Mouse (Mus musculus): ENCODE measurements around the gene Brd2. TPM values are rescaled to one million over a fixed set of nuclear protein-coding genes. Genes with fewer than 3 reads are reported as not detected.

Brd2 gene
- polyA plus RNA-seq, 1 experiment from 2014 or later = 117 TPM

DNA sequence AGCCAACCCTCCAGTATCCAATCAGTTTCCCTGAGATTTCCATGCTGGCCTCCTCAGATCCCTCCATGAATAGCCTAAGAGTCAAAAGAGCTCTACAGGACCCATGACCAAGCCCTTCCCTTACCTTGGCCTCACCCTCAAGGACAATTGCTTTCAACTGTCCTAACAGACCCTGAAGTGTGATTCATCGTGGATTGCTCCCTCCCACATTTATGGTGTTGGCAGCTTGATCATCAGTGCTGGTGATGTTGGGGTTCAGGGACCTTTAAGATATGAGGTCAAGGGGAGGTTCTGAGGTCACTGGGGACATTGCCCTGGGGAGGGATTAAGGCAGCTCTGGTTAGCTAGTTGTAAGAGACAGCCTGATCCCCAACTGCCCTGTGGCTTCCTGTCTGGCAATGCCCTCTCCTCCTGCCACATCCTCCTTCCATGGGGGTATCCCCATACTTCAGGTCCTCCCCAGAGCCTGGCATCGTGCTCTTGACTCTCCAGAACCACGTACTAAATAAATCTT, 25.9 kb downstream of the Brd2 start:
- no peak overlapping the region for H3K9ac ChIP-seq (replicated peaks; ENCODE audit: low read length)
- no peaks in the 10 kb centered on the region for H3K27me3 ChIP-seq (ENCODE audit: insufficient read depth, low read length)
- no peak overlapping the region for H3K4me2 ChIP-seq (replicated peaks; ENCODE audit: low read depth, low read length)
- 0 out of 2 replicates have a peak, but pooled peaks cover 4% of the 10 kb centered on the region for H3K9me3 ChIP-seq (ENCODE audit: low read length)
- no peak overlapping the region for H3K27ac ChIP-seq (ENCODE audit: low read length)
- no peak for ATAC-seq (ENCODE audit: low FRiP score, low TSS enrichment)
- no peak overlapping the region for H3K4me3 ChIP-seq (ENCODE audit: low read length)
- WGBS = 76% methylated on average over 3 of the region's 3 CpGs
- no peaks in the 10 kb centered on the region for H3K36me3 ChIP-seq (ENCODE audit: insufficient read depth, low read length)
- peaks cover 5% of the 10 kb centered on the region for H3K4me1 ChIP-seq (ENCODE audit: insufficient read depth, low read length)

DNA sequence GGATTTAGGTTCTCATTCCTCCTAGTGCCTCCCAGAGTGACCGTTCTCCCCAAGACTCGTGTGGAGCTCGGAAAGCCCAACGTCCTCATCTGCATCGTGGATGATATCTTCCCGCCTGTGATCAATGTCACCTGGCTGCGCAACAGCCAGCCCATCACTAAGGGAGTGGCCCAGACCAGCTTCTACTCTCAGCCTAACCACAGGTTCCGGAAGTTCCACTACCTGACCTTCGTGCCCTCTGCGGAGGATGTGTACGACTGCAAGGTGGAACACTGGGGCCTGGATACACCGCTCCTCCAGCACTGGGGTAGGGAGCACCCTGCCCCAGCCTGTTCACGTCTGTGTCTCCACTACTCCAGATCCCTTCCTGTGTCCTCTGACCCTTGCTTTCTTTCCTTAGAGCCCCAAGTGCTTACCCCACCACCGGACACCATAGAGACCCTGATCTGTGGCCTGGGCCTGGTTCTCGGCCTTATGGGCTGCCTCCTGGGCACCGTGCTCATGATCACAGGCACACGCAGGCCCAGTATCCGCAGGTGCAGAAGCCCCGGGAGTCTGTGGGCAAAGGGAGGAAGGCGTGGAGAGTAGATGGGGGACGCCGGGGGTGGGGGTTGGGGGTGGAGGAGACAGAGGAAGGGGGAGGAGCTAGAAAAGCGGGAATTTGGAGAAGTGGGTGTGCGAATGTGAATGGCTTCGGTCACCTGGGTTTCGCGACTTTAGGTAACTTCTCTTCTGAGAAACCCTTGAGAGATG, 28.0 kb downstream of the Brd2 start:
- Histone ChIP-seq H3K27ac (ENCODE audit: low read length) (no peak overlapping the region), H3K36me3 (ENCODE audit: insufficient read depth, low read length) (no peaks in the 10 kb centered on the region), H3K9ac (replicated peaks; ENCODE audit: low read length) (no peak overlapping the region), H3K27me3 (ENCODE audit: insufficient read depth, low read length) (no peaks in the 10 kb centered on the region), H3K9me3 (ENCODE audit: low read length) (0 out of 2 replicates have a peak, but pooled peaks cover 4% of the 10 kb centered on the region), H3K4me3 (ENCODE audit: low read length) (no peak overlapping the region), H3K4me2 (replicated peaks; ENCODE audit: low read depth, low read length) (no peak overlapping the region), H3K4me1 (ENCODE audit: insufficient read depth, low read length) (peaks cover 5% of the 10 kb centered on the region)
- 86% methylated on average over 27 of the region's 27 CpGs for WGBS
- no peak for ATAC-seq (ENCODE audit: low FRiP score, low TSS enrichment)

DNA sequence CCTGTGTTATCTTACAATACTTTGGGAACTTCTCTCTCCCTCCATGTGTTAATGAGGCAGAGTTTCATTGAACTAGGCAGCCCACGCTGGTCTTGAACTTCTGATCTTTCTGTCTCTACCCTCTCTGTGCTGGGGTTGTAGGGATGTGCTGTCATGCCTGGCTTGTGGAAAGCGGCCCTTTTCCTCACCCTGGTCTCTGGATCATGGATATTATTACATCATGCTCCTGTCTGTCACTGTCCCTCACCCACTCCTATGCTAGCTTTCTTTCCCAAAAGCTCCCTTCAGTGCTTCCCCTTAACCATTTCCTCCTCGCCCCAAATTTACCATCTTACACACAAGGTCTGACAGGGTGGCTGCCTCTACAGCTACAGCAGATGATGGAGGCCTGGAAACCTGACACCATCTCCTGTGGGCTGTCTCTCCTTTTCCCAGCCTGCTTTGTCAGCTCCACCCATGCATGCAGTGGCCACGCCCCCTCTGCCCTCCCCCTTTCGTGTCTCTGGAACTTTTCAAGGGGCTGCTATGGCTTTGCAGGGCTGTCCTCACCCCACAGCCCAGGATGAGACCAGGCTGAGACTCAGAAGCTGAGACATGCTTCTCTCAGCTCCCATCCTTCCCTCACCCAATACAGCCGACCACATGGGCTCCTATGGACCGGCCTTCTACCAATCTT, 29.1 kb downstream of the Brd2 start:
- Histone ChIP-seq H3K27ac (ENCODE audit: low read length) (no peak overlapping the region), H3K4me2 (replicated peaks; ENCODE audit: low read depth, low read length) (peak overlapping the region; percentile 14; the same call in 1 of the 2 replicates), H3K9ac (replicated peaks; ENCODE audit: low read length) (no peak overlapping the region), H3K36me3 (ENCODE audit: insufficient read depth, low read length) (no peaks in the 10 kb centered on the region), H3K27me3 (ENCODE audit: insufficient read depth, low read length) (no peaks in the 10 kb centered on the region), H3K4me1 (ENCODE audit: insufficient read depth, low read length) (peaks cover 5% of the 10 kb centered on the region), H3K9me3 (ENCODE audit: low read length) (0 out of 2 replicates have a peak, but pooled peaks cover 4% of the 10 kb centered on the region), H3K4me3 (ENCODE audit: low read length) (no peak overlapping the region)
- WGBS = 32% methylated on average over 7 of the region's 7 CpGs
- ATAC-seq (ENCODE audit: low FRiP score, low TSS enrichment) = peak; percentile 88

DNA sequence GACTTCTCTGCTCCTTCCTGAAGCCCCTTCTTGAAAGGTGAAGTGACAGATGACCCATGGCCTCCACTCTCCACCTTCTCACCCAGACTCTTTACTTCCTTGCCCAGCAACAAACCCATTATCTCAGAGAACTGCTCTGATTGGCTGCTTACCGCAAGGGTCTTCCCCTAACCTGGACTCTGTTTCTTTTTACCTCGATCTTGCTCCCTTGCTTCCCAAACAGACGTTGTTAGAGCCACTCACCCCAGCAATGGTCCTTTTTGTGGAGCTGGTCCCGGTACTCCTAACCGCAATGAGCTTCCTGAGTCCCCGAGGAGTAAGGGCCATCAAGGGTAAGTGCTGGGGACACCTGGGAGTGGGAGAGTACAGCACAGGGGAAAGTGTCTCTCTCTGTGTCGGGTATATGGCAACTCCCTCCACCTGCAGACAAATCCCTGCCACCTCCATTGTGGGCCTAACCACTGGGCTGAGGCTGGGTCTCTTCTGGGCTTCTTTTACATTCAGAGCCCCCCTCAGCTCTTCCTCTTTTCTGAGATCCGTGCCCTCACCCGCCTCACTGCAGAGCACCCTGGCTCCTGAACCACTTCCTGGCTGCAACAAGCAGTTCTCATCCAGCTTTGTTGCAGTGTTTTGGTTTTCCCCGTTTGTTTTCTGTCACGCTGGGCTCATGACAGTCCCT, 30.1 kb downstream of the Brd2 start, which contains the start of gene H2-Oa:
Gene H2-Oa, plus strand, starts transcription at position 144 of the 679 bp plus-strand sequence.
- Histone ChIP-seq H3K27ac (ENCODE audit: low read length) (no peak within 1 kb of the TSS), H3K4me2 (replicated peaks; ENCODE audit: low read depth, low read length) (no peak within 1 kb of the TSS), H3K36me3 (ENCODE audit: insufficient read depth, low read length) (no peaks in the 10 kb centered on the region), H3K27me3 (ENCODE audit: insufficient read depth, low read length) (no peaks in the 10 kb centered on the region), H3K4me1 (ENCODE audit: insufficient read depth, low read length) (peaks cover 5% of the 10 kb centered on the region), H3K9me3 (ENCODE audit: low read length) (0 out of 2 replicates have a peak, but pooled peaks cover 4% of the 10 kb centered on the region), H3K9ac (replicated peaks; ENCODE audit: low read length) (no peak within 1 kb of the TSS), H3K4me3 (ENCODE audit: low read length) (no peak within 1 kb of the TSS)
- WGBS = 31% methylated on average over 11 of the region's 11 CpGs
- ATAC-seq (ENCODE audit: low FRiP score, low TSS enrichment) = no peak

DNA sequence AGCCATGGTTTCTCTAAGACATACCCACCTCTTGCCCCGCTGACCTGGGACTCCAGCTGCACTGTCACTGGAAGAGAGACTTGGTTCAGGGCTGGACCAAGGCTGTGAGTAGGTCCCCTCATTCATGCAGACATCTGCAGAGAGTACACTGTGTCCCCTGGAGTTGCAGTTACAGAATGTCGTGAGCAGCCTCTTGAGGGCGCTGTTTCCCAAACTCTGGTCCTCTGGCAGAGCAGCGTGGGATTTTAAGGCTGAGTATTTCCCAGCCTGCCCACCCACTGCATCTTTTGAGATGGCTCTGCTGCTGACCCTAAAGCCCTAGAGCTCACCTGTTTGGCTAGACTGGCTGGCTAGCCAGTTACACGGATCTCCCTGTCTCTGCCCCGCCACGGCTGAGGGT, 31.5 kb downstream of the Brd2 start:
- Histone ChIP-seq H3K27me3 (ENCODE audit: insufficient read depth, low read length) (no peaks in the 10 kb centered on the region), H3K4me3 (ENCODE audit: low read length) (no peak overlapping the region), H3K27ac (ENCODE audit: low read length) (no peak overlapping the region), H3K36me3 (ENCODE audit: insufficient read depth, low read length) (no peaks in the 10 kb centered on the region), H3K9ac (replicated peaks; ENCODE audit: low read length) (no peak overlapping the region), H3K9me3 (ENCODE audit: low read length) (0 out of 2 replicates have a peak, but pooled peaks cover 4% of the 10 kb centered on the region), H3K4me1 (ENCODE audit: insufficient read depth, low read length) (peaks cover 5% of the 10 kb centered on the region), H3K4me2 (replicated peaks; ENCODE audit: low read depth, low read length) (no peak overlapping the region)
- 64% methylated on average over 7 of the region's 7 CpGs for WGBS
- ATAC-seq (ENCODE audit: low FRiP score, low TSS enrichment) = no peak

DNA sequence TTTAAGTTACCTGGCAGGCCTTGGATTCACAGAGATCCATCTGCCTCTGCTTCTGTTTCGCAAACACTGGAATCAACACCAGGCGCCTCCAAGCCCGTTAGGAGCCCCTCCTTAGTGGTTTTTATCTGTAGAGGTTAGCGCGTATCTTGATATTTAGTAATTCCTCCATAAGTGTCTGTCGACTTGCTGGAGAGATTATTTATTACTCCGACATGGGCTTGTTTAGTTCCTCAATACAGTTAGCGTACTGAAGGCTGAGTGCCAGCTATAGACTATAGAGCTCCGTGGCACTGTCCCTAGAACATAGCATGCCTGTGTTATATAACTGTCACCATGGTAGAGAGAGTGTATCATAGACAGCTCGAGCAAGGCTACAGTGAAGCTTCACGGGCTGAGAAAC, 34.3 kb downstream of the Brd2 start:
- H3K27ac ChIP-seq (ENCODE audit: low read length) = no peak overlapping the region
- WGBS = 83% methylated on average over 11 of the region's 11 CpGs

DNA sequence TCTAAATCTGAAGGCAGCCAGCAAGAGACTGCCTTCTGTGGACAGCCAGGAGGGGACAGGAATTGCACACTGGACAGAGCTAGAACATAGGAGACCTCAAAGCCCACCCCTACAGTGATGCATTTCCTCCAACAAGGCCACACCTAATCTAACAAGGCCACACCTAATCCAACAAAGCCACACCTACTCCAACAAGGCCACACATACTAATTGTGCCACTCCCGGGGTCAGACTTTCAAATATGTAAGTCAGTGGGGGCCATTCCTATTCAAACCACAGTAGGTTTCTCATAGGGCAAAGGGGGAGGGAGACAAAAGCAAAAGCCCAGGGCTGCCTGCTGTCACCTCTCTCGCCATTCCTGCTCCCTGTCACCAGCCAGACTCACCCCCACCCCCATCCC, 35.0 kb downstream of the Brd2 start:
- Histone ChIP-seq H3K9ac (replicated peaks; ENCODE audit: low read length) (no peak overlapping the region), H3K27ac (ENCODE audit: low read length) (no peak overlapping the region), H3K9me3 (ENCODE audit: low read length) (no peaks in the 10 kb centered on the region), H3K27me3 (ENCODE audit: insufficient read depth, low read length) (peaks cover 4% of the 10 kb centered on the region; the same call in 1 of the 2 replicates), H3K4me2 (replicated peaks; ENCODE audit: low read depth, low read length) (no peak overlapping the region), H3K4me3 (ENCODE audit: low read length) (no peak overlapping the region), H3K36me3 (ENCODE audit: insufficient read depth, low read length) (no peaks in the 10 kb centered on the region), H3K4me1 (ENCODE audit: insufficient read depth, low read length) (no peaks in the 10 kb centered on the region)
- no peak for ATAC-seq (ENCODE audit: low FRiP score, low TSS enrichment)
- 51% methylated on average over 2 of the region's 2 CpGs for WGBS

More for the DNA sequence above, 34.3 kb downstream of the Brd2 start:
- no peak overlapping the region for H3K4me2 ChIP-seq (replicated peaks; ENCODE audit: low read depth, low read length)
- peaks cover 1% of the 10 kb centered on the region for H3K4me1 ChIP-seq (ENCODE audit: insufficient read depth, low read length)
- H3K9ac ChIP-seq (replicated peaks; ENCODE audit: low read length) = no peak overlapping the region
- no peak overlapping the region for H3K4me3 ChIP-seq (ENCODE audit: low read length)
- H3K36me3 ChIP-seq (ENCODE audit: insufficient read depth, low read length) = no peaks in the 10 kb centered on the region
- no peak for ATAC-seq (ENCODE audit: low FRiP score, low TSS enrichment)
- H3K9me3 ChIP-seq (ENCODE audit: low read length) = no peaks in the 10 kb centered on the region
- peaks cover 2% of the 10 kb centered on the region; the same call in 1 of the 2 replicates for H3K27me3 ChIP-seq (ENCODE audit: insufficient read depth, low read length)

DNA sequence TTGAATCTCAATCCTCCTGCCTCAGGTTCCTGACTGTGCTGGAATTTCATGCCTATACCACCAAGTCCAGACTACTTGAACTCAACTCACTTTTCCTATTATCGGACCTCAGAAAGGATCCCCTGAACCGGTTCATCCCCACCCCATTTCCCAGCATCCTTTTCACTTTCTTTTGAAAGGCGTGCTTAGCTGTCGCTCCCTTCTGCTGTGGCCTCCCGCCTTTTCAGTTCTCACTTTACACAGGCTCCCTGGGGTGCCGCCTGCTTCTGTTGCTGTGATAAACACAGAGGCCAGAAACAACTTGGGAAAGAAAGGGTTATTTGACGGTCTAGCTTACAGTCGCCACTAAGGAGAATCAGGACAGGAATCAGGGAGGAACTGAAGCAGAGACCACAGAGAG, 39.3 kb downstream of the Brd2 start:
- 11% methylated on average over 8 of the region's 8 CpGs for WGBS
- Histone ChIP-seq H3K9me3 (ENCODE audit: low read length) (no peaks in the 10 kb centered on the region), H3K9ac (replicated peaks; ENCODE audit: low read length) (no peak overlapping the region), H3K27me3 (ENCODE audit: insufficient read depth, low read length) (peaks cover 4% of the 10 kb centered on the region; the same call in 1 of the 2 replicates), H3K27ac (ENCODE audit: low read length) (no peak overlapping the region), H3K4me2 (replicated peaks; ENCODE audit: low read depth, low read length) (no peak overlapping the region), H3K4me3 (ENCODE audit: low read length) (no peak overlapping the region), H3K4me1 (ENCODE audit: insufficient read depth, low read length) (no peaks in the 10 kb centered on the region), H3K36me3 (ENCODE audit: insufficient read depth, low read length) (no peaks in the 10 kb centered on the region)
- ATAC-seq (ENCODE audit: low FRiP score, low TSS enrichment) = no peak

DNA sequence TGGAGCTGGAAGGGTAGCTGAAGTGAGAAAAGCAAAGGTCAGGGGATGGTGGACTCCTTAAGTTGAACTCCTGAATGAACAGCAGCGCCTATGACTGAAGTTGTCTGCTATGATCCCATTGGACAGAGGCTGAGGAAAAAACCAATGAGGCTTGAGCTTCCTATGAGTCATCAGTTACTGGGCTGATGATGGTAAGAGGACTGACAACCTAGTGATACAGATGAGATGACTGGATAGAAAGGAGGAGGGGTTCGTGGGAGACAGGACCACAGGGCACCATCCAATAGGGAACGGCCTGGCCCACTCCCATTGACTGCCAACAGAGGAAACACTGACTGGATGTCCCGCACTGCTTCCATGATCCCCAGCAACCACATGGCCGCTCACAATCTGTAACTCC, 42.8 kb downstream of the Brd2 start:
- H3K9ac ChIP-seq (replicated peaks; ENCODE audit: low read length) = no peak overlapping the region
- H3K4me1 ChIP-seq (ENCODE audit: insufficient read depth, low read length) = no peaks in the 10 kb centered on the region
- no peak overlapping the region for H3K27ac ChIP-seq (ENCODE audit: low read length)
- peaks cover 23% of the 10 kb centered on the region for H3K27me3 ChIP-seq (ENCODE audit: insufficient read depth, low read length)
- peak; percentile 62 for ATAC-seq (ENCODE audit: low FRiP score, low TSS enrichment)
- H3K4me2 ChIP-seq (replicated peaks; ENCODE audit: low read depth, low read length) = no peak overlapping the region
- no peak overlapping the region for H3K4me3 ChIP-seq (ENCODE audit: low read length)
- 20% methylated on average over 5 of the region's 5 CpGs for WGBS
- H3K36me3 ChIP-seq (ENCODE audit: insufficient read depth, low read length) = no peaks in the 10 kb centered on the region
- no peaks in the 10 kb centered on the region for H3K9me3 ChIP-seq (ENCODE audit: low read length)
